Mouse (Mus musculus) small intestine, adult 2 months (tissue): ENCODE data around the gene Lef1.

Experiments used
- CTCF ChIP-seq: fragments of 200-500 bp; IDR thresholded peaks from 2 replicates; pipeline ENCODE4 v1.5.1; 2012; ENCODE audit warnings: low read depth, mild to moderate bottlenecking, control low read depth, inconsistent platforms, low read length, moderate library complexity, mixed read lengths; ENCODE audit not compliant: insufficient replicate concordance, insufficient read length; ENCODE audit errors: extremely low read depth
- POLR2A ChIP-seq: fragments of 200-500 bp; IDR thresholded peaks from 2 replicates; pipeline ENCODE4 v1.6.1; 2012; ENCODE audit warnings: low read depth, mild to moderate bottlenecking, control low read depth, inconsistent platforms, low read length, moderate library complexity

DNA sequence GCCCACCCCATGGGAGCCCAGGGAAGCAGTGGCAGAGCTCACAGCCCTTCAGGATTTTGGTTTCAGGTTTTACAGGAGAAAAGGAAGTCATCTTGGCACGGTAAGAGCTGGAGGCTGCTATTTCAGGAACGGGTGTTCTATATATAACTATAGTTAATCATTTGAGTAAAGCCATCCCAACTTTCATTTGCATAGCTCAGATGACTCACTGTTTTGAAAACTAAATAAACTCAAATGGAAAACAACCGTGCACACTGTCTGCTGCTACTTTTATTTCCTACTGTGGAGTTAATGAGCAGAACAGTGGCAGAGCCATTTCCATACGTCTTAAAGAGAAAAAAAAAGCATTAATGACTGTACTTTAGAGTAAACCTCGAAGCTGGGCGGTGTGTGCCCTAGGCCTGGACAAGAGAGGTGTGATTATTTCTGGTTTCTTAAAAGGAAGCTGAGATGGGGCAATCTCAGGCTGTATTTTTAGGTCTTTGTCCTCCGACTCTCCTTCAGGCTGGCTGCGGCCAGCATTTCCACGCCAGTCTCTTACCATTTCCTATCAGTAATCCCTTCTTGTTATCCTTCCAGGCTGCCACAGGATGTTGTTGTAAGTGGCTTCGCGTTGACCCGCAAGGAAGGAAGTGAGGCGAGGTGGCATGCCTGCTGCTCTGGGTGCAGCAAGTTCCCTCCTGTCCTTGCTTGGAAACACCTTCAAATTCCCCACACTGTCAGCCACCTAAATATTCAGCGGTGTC lies 29.2 kb downstream of the Lef1 start:
- TF ChIP-seq CTCF (no peak), POLR2A (no peak)
